Mouse (Mus musculus) brain, embryonic 14.5 days (tissue): ENCODE measurements around the gene Cdc123.

Experiments used
- CTCF ChIP-seq: fragments of 200-500 bp; IDR thresholded peaks from 2 replicates; pipeline ENCODE4 v1.5.1; 2012; ENCODE audit warnings: inconsistent platforms, mild to moderate bottlenecking, moderate library complexity, borderline replicate concordance; ENCODE audit not compliant: insufficient read depth, insufficient read length; ENCODE audit errors: extremely low read depth
- POLR2A ChIP-seq: fragments of 200-500 bp; IDR thresholded peaks from 2 replicates; pipeline ENCODE4 v1.6.1; 2012; ENCODE audit warnings: mild to moderate bottlenecking, inconsistent platforms, borderline replicate concordance; ENCODE audit not compliant: poor library complexity, insufficient read depth, insufficient read length, severe bottlenecking; ENCODE audit errors: extremely low read depth

DNA sequence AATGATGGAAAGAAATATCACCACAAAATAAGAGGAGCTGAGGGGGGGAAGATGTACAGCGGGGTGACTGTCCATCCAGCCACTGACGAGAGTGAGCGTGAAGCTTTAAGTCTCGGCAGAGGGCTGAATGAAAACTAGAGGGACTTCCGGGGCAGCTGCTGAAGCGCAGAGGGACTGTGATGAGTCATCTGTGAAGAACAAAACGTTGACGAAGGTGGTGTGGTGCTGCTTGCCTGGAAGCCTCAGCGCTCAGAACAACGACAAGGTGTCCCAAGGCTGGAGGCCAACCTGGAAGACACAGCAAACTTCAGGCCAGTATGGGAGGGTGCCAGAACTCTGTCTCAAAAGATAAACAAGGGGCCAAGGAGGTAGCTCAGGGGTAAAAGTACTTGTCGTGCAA, 4.1 kb downstream of the Cdc123 start:
- no peak for TF ChIP-seq CTCF
- TF ChIP-seq POLR2A: no peak
